ENCODE assay signal across 8 mouse cellular contexts in the genomic region with DNA sequence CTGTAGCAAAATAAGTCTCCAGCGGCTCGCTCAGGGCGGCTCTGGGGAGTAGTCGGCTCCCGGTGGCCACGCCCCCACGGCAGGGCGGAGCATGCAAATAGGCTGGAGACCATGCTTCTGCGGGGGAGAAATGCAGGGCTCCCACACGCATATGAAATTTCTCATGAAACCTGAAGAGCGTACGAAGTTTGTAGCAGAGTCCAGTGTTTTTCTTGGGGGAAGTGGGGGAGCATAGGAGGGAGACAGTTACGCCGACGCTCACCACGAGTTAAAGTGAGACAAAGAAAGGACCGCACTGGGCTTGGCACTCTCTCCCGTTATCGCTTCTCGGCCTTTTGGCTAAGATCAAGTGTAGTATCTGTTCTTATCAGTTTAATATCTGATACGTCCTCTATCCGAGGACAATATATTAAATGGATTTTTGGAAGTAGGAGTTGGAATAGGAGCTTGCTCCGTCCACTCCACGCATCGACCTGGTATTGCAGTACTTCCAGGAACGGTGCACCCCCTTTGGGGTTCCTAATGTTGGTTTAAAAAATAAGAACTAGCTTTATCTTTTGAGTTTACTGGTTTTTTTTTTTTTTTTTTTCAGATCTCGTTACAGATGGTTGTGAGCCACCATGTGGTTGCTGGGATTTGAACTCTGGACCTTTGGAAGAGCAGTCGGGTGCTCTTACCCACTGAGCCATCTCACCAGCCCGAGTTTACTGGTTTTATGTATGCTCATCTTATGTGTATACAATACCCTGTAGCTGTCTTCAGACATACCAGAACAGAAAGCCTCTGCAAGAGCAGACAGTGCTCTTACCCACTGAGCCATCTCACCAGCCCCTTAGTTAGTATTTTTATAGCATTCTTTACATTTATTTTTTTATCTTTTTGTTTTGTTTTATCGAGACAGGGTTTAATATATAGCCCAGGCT. TPM values are rescaled to one million over a fixed set of nuclear protein-coding genes. Genes with fewer than 3 reads are reported as not detected.
DNase-seq lines count a peak whose midpoint lies in the region; ATAC-seq and TF ChIP-seq lines count a peak whose summit lies in the region.
"Not testable (repeated sequence)": the region's sequence is repeated elsewhere in the genome, so short reads cannot be mapped to it uniquely, and the experiment has no call there.

No protein-coding gene starts in this region.

- not testable (repeated sequence) for H3K4me1 ChIP-seq in forebrain, postnatal 0 days (ENCODE audit: insufficient read depth); hindbrain, embryonic 11.5 days (replicated peaks; ENCODE audit: control insufficient read depth, insufficient read depth, low read length)

- peak; percentile 84 for DNase-seq in MN1 (ENCODE audit: low spot score)
- peak; percentile 58 for DNase-seq in cerebellum, adult 9-10 months
- DNase-seq in forebrain, postnatal 0 days: peak; percentile 79
- peak; percentile 84 for DNase-seq in hindbrain, embryonic 11.5 days (ENCODE audit: low spot score)
- peak; percentile 58 to 72 for DNase-seq in layer of hippocampus, postnatal 10 days (ENCODE audit: low spot score in 2 of 2)
- DNase-seq in lung, postnatal 25 days (ENCODE audit: low spot score): peak; percentile 74
- peak; percentile 79 for DNase-seq in ovary, postnatal 36 days (ENCODE audit: low spot score)
- DNase-seq in thymus, postnatal 25 days: peak; percentile 82

- H3K27me3 ChIP-seq in forebrain, postnatal 0 days (ENCODE audit: insufficient read depth, low read length); hindbrain, embryonic 11.5 days (ENCODE audit: control insufficient read depth, insufficient read depth, low read length): not testable (repeated sequence)

- not testable (repeated sequence) for TF ChIP-seq CTCF in forebrain, postnatal 0 days (IDR thresholded peaks at IDR 0.05; ENCODE audit: low read depth)

- H3K9ac ChIP-seq in forebrain, postnatal 0 days: peak overlapping the region; percentile 46
- peak overlapping the region; percentile 39; the same call in 1 of the 2 replicates for H3K9ac ChIP-seq in hindbrain, embryonic 11.5 days (ENCODE audit: low read depth, low read length)

- H3K27ac ChIP-seq in forebrain, postnatal 0 days (ENCODE audit: low read depth, low read length): peak overlapping the region; percentile 47; the same call in 1 of the 2 replicates
- 0 out of 2 replicates have a peak overlapping the region, but pooled peaks have one; percentile 25 for H3K27ac ChIP-seq in hindbrain, embryonic 11.5 days (ENCODE audit: low read depth, low read length)

- H3K36me3 ChIP-seq in forebrain, postnatal 0 days (ENCODE audit: insufficient read depth); hindbrain, embryonic 11.5 days (ENCODE audit: control insufficient read depth, insufficient read depth, low read length): not testable (repeated sequence)

- not testable (repeated sequence) for H3K9me3 ChIP-seq in forebrain, postnatal 0 days (ENCODE audit: low read length); hindbrain, embryonic 11.5 days (ENCODE audit: control insufficient read depth, low read length)

- ATAC-seq in forebrain, postnatal 0 days: peak; percentile 90
- ATAC-seq in hindbrain, embryonic 11.5 days (ENCODE audit: low FRiP score): peak; percentile 79

- peak overlapping the region; percentile 52 for H3K4me2 ChIP-seq in forebrain, postnatal 0 days (ENCODE audit: low read depth)
- H3K4me2 ChIP-seq in hindbrain, embryonic 11.5 days (replicated peaks; ENCODE audit: low read depth, low read length): peak overlapping the region; percentile 37

- 1% methylated on average over 30 of the region's 30 CpGs for WGBS in forebrain, postnatal 0 days
- 1% methylated on average over 30 of the region's 30 CpGs for WGBS in hindbrain, embryonic 11.5 days

- H3K4me3 ChIP-seq in forebrain, postnatal 0 days (ENCODE audit: low read depth, low read length): peak overlapping the region; percentile 33
- peak overlapping the region; percentile 21; the same call in 1 of the 2 replicates for H3K4me3 ChIP-seq in hindbrain, embryonic 11.5 days (ENCODE audit: low read depth, low read length)

RNA-seq across cellular contexts. Expression of a gene that starts 5.7 kb away (rescaled TPM):
- not detected in 2 replicates for total RNA-seq in forebrain, postnatal 0 days (2014; rRNA removed)
- not detected in 2 replicates for polyA plus RNA-seq in forebrain, postnatal 0 days (2015; fragmentation: Nextera tagmentation; extraction: Ambion mirVana)
- polyA plus RNA-seq in hindbrain, embryonic 11.5 days (2014; fragmentation: Nextera tagmentation; extraction: Ambion mirVana): not detected in 2 replicates
- total RNA-seq in layer of hippocampus, postnatal 10 days (2021): not detected

RNA-seq across cellular contexts. Expression of a gene that starts 22.2 kb away (rescaled TPM):
- 4.4 and 5.2 TPM in 2 replicates for total RNA-seq in forebrain, postnatal 0 days (2014; rRNA removed)
- polyA plus RNA-seq in forebrain, postnatal 0 days (2015; fragmentation: Nextera tagmentation; extraction: Ambion mirVana): 8.6 and 9.0 TPM in 2 replicates
- 34.5 and 35.5 TPM in 2 replicates for polyA plus RNA-seq in hindbrain, embryonic 11.5 days (2014; fragmentation: Nextera tagmentation; extraction: Ambion mirVana)
- total RNA-seq in layer of hippocampus, postnatal 10 days (2021): 1 to 10 TPM; 4.2 to 7.7 TPM

RNA-seq across cellular contexts. Expression of a gene that starts 22.8 kb away (rescaled TPM):
- 0.77 and 3.5 TPM in 2 replicates for total RNA-seq in forebrain, postnatal 0 days (2014; rRNA removed)
- 2.5 and 3.4 TPM in 2 replicates for polyA plus RNA-seq in forebrain, postnatal 0 days (2015; fragmentation: Nextera tagmentation; extraction: Ambion mirVana)
- 3.4 and 3.5 TPM in 2 replicates for polyA plus RNA-seq in hindbrain, embryonic 11.5 days (2014; fragmentation: Nextera tagmentation; extraction: Ambion mirVana)
- total RNA-seq in layer of hippocampus, postnatal 10 days (2021): 1 to 10 TPM; 2.7 to 3.6 TPM

RNA-seq across cellular contexts. Expression of a gene that starts 52.8 kb away (rescaled TPM):
- 121 and 141 TPM in 2 replicates for total RNA-seq in forebrain, postnatal 0 days (2014; rRNA removed)
- 54.9 and 64.7 TPM in 2 replicates for polyA plus RNA-seq in forebrain, postnatal 0 days (2015; fragmentation: Nextera tagmentation; extraction: Ambion mirVana)
- polyA plus RNA-seq in hindbrain, embryonic 11.5 days (2014; fragmentation: Nextera tagmentation; extraction: Ambion mirVana): 83.0 and 93.1 TPM in 2 replicates
- total RNA-seq in layer of hippocampus, postnatal 10 days (2021): 100 to 1,000 TPM; 161 to 165 TPM

RNA-seq across cellular contexts. Expression of a gene that starts 53.0 kb away (rescaled TPM):
- total RNA-seq in forebrain, postnatal 0 days (2014; rRNA removed): 3.3 and 4.2 TPM in 2 replicates
- 1.3 and 1.7 TPM in 2 replicates for polyA plus RNA-seq in forebrain, postnatal 0 days (2015; fragmentation: Nextera tagmentation; extraction: Ambion mirVana)
- polyA plus RNA-seq in hindbrain, embryonic 11.5 days (2014; fragmentation: Nextera tagmentation; extraction: Ambion mirVana): 19.7 and 20.2 TPM in 2 replicates
- total RNA-seq in layer of hippocampus, postnatal 10 days (2021): 1 to 10 TPM; 2.7 to 3.3 TPM

Comparison
In these comparisons a context has a peak if more than half of its experiments do, and no peak if none do; other contexts are left out.
1. Peak in every context shown above with its lines: DNase-seq, ATAC-seq, H3K4me3 ChIP-seq and H3K27ac ChIP-seq.